Mouse (Mus musculus): ENCODE data around the gene Dnajc11. TPM values are rescaled to one million over a fixed set of nuclear protein-coding genes. Genes with fewer than 3 reads are reported as not detected.
A peak's percentile ranks its signal among the peaks of the same experiment; 100 is the strongest.

The Dnajc11 gene
- 63.0 and 71.4 TPM in 2 replicates for polyA plus RNA-seq (2015; fragmentation: Nextera tagmentation; extraction: Ambion mirVana)

- WGBS: 0% methylated on average over 73 of the region's 83 CpGs
- peak within 1 kb of the TSS; percentile 96 for H3K4me3 ChIP-seq
These were observed at the start of gene Dnajc11 for GRCm38 (mm10) chr4:151933505-151934214. Dnajc11 (plus strand) TSS chr4:151933691.

GRCm38 (mm10) chr4:151893241-151893640 lies 40.2 kb upstream of the Dnajc11 start:
- Histone ChIP-seq H3K9me3 (peaks cover 5% of the 10 kb centered on the region; the same call in 1 of the 2 replicates), H3K9ac (no peak overlapping the region), H3K4me1 (no peaks in the 10 kb centered on the region), H3K36me3 (no peaks in the 10 kb centered on the region), H3K27me3 (no peaks in the 10 kb centered on the region; the same call in 1 of the 2 replicates), H3K4me3 (no peak overlapping the region), H3K27ac (no peak overlapping the region), H3K4me2 (no peak overlapping the region)
- no peak for ATAC-seq (ENCODE audit: insufficient number of reproducible peaks, insufficient read depth, low FRiP score, low TSS enrichment, low read depth)
- 70% methylated on average over 6 of the region's 6 CpGs for WGBS

More at GRCm38 (mm10) chr4:151933505-151934214, at the start of gene Dnajc11:
- Histone ChIP-seq H3K9me3 (no peaks in the 10 kb centered on the region), H3K36me3 (no peaks in the 10 kb centered on the region), H3K27ac (no peak within 1 kb of the TSS), H3K4me1 (peaks cover 28% of the 10 kb centered on the region), H3K9ac (peak within 1 kb of the TSS; percentile 96), H3K27me3 (no peaks in the 10 kb centered on the region), H3K4me2 (peak within 1 kb of the TSS; percentile 95)
- peak; percentile 81 for ATAC-seq (ENCODE audit: insufficient number of reproducible peaks, insufficient read depth, low FRiP score, low TSS enrichment, low read depth)

- H3K4me1 ChIP-seq: no peaks in the 10 kb centered on the region
- ATAC-seq (ENCODE audit: insufficient number of reproducible peaks, insufficient read depth, low FRiP score, low TSS enrichment, low read depth): no peak
- H3K27me3 ChIP-seq: no peaks in the 10 kb centered on the region; the same call in 1 of the 2 replicates
- H3K4me3 ChIP-seq: no peak overlapping the region
- H3K36me3 ChIP-seq: no peaks in the 10 kb centered on the region
- H3K9ac ChIP-seq: no peak overlapping the region
- H3K27ac ChIP-seq: no peak overlapping the region
- WGBS: 92% methylated on average over 12 of the region's 12 CpGs
- H3K4me2 ChIP-seq: no peak overlapping the region
- H3K9me3 ChIP-seq: peaks cover 8% of the 10 kb centered on the region
These were observed 38.6 kb upstream of the Dnajc11 start for GRCm38 (mm10) chr4:151894926-151895325.

- no peaks in the 10 kb centered on the region for H3K36me3 ChIP-seq
- no peaks in the 10 kb centered on the region for H3K4me1 ChIP-seq
These were observed 37.9 kb upstream of the Dnajc11 start for GRCm38 (mm10) chr4:151895624-151896023.

GRCm38 (mm10) chr4:151897069-151897617 lies 36.3 kb upstream of the Dnajc11 start:
- peaks cover 10% of the 10 kb centered on the region for H3K9me3 ChIP-seq
- WGBS: 58% methylated on average over 9 of the region's 9 CpGs
- no peak overlapping the region for H3K4me3 ChIP-seq
- no peak for ATAC-seq (ENCODE audit: insufficient number of reproducible peaks, insufficient read depth, low FRiP score, low TSS enrichment, low read depth)
- no peak overlapping the region for H3K27ac ChIP-seq
- no peaks in the 10 kb centered on the region for H3K36me3 ChIP-seq
- no peak overlapping the region for H3K9ac ChIP-seq
- no peaks in the 10 kb centered on the region; the same call in 1 of the 2 replicates for H3K27me3 ChIP-seq
- no peak overlapping the region for H3K4me2 ChIP-seq
- H3K4me1 ChIP-seq: no peaks in the 10 kb centered on the region

More at GRCm38 (mm10) chr4:151895624-151896023, 37.9 kb upstream of the Dnajc11 start:
- Histone ChIP-seq H3K27me3 (no peaks in the 10 kb centered on the region; the same call in 1 of the 2 replicates), H3K27ac (no peak overlapping the region), H3K4me2 (no peak overlapping the region), H3K4me3 (no peak overlapping the region), H3K9me3 (peaks cover 10% of the 10 kb centered on the region), H3K9ac (no peak overlapping the region)
- no peak for ATAC-seq (ENCODE audit: insufficient number of reproducible peaks, insufficient read depth, low FRiP score, low TSS enrichment, low read depth)
- WGBS: 85% methylated on average over 7 of the region's 7 CpGs

- WGBS: 33% methylated on average over 13 of the region's 13 CpGs
- peaks cover 10% of the 10 kb centered on the region for H3K9me3 ChIP-seq
- H3K4me3 ChIP-seq: no peak overlapping the region
- H3K27me3 ChIP-seq: peaks cover 9% of the 10 kb centered on the region
- no peaks in the 10 kb centered on the region for H3K4me1 ChIP-seq
- no peak for ATAC-seq (ENCODE audit: insufficient number of reproducible peaks, insufficient read depth, low FRiP score, low TSS enrichment, low read depth)
- no peak overlapping the region for H3K27ac ChIP-seq
- H3K9ac ChIP-seq: no peak overlapping the region
- H3K4me2 ChIP-seq: no peak overlapping the region
- no peaks in the 10 kb centered on the region for H3K36me3 ChIP-seq
These were observed 34.8 kb upstream of the Dnajc11 start for GRCm38 (mm10) chr4:151898600-151899245.

- no peak overlapping the region for H3K27ac ChIP-seq
- peaks cover 10% of the 10 kb centered on the region for H3K9me3 ChIP-seq
- H3K4me2 ChIP-seq: no peak overlapping the region
- H3K4me1 ChIP-seq: peaks cover 3% of the 10 kb centered on the region; the same call in 1 of the 2 replicates
- peaks cover 9% of the 10 kb centered on the region for H3K27me3 ChIP-seq
- WGBS: 66% methylated on average over 11 of the region's 11 CpGs
- H3K36me3 ChIP-seq: no peaks in the 10 kb centered on the region
- H3K9ac ChIP-seq: no peak overlapping the region
- no peak for ATAC-seq (ENCODE audit: insufficient number of reproducible peaks, insufficient read depth, low FRiP score, low TSS enrichment, low read depth)
- H3K4me3 ChIP-seq: no peak overlapping the region
These were observed 33.6 kb upstream of the Dnajc11 start for GRCm38 (mm10) chr4:151899707-151900384.

GRCm38 (mm10) chr4:151900735-151901134 lies 32.8 kb upstream of the Dnajc11 start:
- peaks cover 6% of the 10 kb centered on the region for H3K9me3 ChIP-seq
- H3K9ac ChIP-seq: no peak overlapping the region
- peaks cover 3% of the 10 kb centered on the region; the same call in 1 of the 2 replicates for H3K4me1 ChIP-seq
- WGBS: 80% methylated on average over 6 of the region's 6 CpGs
- no peak overlapping the region for H3K27ac ChIP-seq
- no peak overlapping the region for H3K4me2 ChIP-seq
- ATAC-seq (ENCODE audit: insufficient number of reproducible peaks, insufficient read depth, low FRiP score, low TSS enrichment, low read depth): no peak
- no peaks in the 10 kb centered on the region for H3K36me3 ChIP-seq
- peaks cover 11% of the 10 kb centered on the region for H3K27me3 ChIP-seq
- H3K4me3 ChIP-seq: no peak overlapping the region

GRCm38 (mm10) chr4:151901422-151901821 lies 32.1 kb upstream of the Dnajc11 start:
- no peak for ATAC-seq (ENCODE audit: insufficient number of reproducible peaks, insufficient read depth, low FRiP score, low TSS enrichment, low read depth)
- Histone ChIP-seq H3K4me3 (no peak overlapping the region), H3K9me3 (peaks cover 4% of the 10 kb centered on the region; the same call in 1 of the 2 replicates), H3K9ac (no peak overlapping the region), H3K27me3 (peaks cover 12% of the 10 kb centered on the region), H3K36me3 (no peaks in the 10 kb centered on the region), H3K27ac (no peak overlapping the region), H3K4me1 (peaks cover 3% of the 10 kb centered on the region; the same call in 1 of the 2 replicates), H3K4me2 (no peak overlapping the region)
- 64% methylated on average over 11 of the region's 11 CpGs for WGBS

- Histone ChIP-seq H3K4me3 (no peak overlapping the region), H3K9me3 (peaks cover 4% of the 10 kb centered on the region; the same call in 1 of the 2 replicates), H3K4me1 (peaks cover 3% of the 10 kb centered on the region; the same call in 1 of the 2 replicates), H3K27ac (no peak overlapping the region), H3K36me3 (no peaks in the 10 kb centered on the region), H3K27me3 (peaks cover 16% of the 10 kb centered on the region), H3K9ac (no peak overlapping the region), H3K4me2 (no peak overlapping the region)
- 83% methylated on average over 17 of the region's 17 CpGs for WGBS
- ATAC-seq (ENCODE audit: insufficient number of reproducible peaks, insufficient read depth, low FRiP score, low TSS enrichment, low read depth): no peak
These were observed 31.3 kb upstream of the Dnajc11 start for GRCm38 (mm10) chr4:151902046-151902688.

Data from embryonic facial prominence, embryonic 13.5 days (tissue).